Mouse (Mus musculus) brain, embryonic 14.5 days (tissue): ENCODE results near the gene Ascc2.

Source experiments
- CTCF ChIP-seq: fragments of 200-500 bp; IDR thresholded peaks from 2 replicates; pipeline ENCODE4 v1.5.1; 2012; ENCODE audit warnings: inconsistent platforms, mild to moderate bottlenecking, moderate library complexity, borderline replicate concordance; ENCODE audit not compliant: insufficient read depth, insufficient read length; ENCODE audit errors: extremely low read depth
- POLR2A ChIP-seq: fragments of 200-500 bp; IDR thresholded peaks from 2 replicates; pipeline ENCODE4 v1.6.1; 2012; ENCODE audit warnings: mild to moderate bottlenecking, inconsistent platforms, borderline replicate concordance; ENCODE audit not compliant: poor library complexity, insufficient read depth, insufficient read length, severe bottlenecking; ENCODE audit errors: extremely low read depth

DNA sequence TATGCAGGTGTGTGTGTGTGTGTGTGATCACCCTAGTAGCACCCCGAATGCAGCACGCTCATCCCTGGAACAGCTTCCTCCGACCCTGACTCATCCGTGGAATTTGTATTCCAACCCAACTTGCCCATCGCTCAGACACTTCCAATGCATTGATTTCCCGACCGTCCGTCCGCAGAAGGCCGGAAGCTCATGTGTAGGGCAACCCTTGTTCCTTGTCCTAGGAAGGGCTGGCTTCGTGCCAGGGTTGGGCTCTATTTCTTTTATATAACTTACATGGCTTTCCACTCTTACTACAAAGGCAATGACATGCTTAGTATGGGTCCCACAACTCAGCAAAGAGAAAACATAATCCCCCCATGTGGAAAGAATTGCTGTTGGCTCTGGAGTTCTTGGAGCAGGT, 54.6 kb downstream of the Ascc2 start:
- no peak for TF ChIP-seq POLR2A
- TF ChIP-seq CTCF = no peak
